Mouse (Mus musculus): ENCODE measurements around the gene Spop. TPM values are rescaled to one million over a fixed set of nuclear protein-coding genes. Genes with fewer than 3 reads are reported as not detected.
"Not testable (repeated sequence)": the region's sequence is repeated elsewhere in the genome, so short reads cannot be mapped to it uniquely, and the experiment has no call there.

Gene Spop
- polyA plus RNA-seq, 1 experiment from 2014 or later: 204 TPM

GRCm38 (mm10) chr11:95490104-95490503, 76.2 kb downstream of the Spop start:
- H3K27me3 ChIP-seq: no peaks in the 10 kb centered on the region
- no peaks in the 10 kb centered on the region for H3K4me1 ChIP-seq
- no peak overlapping the region for H3K27ac ChIP-seq
- H3K4me2 ChIP-seq (replicated peaks): no peak overlapping the region
- WGBS: 88% methylated on average over 14 of the region's 14 CpGs
- H3K36me3 ChIP-seq: peaks cover 73% of the 10 kb centered on the region
- no peaks in the 10 kb centered on the region for H3K9me3 ChIP-seq (replicated peaks)
- H3K9ac ChIP-seq: no peak overlapping the region
- H3K4me3 ChIP-seq: no peak overlapping the region
- ATAC-seq (ENCODE audit: low FRiP score): no peak

GRCm38 (mm10) chr11:95492256-95492655, 78.4 kb downstream of the Spop start:
- ATAC-seq (ENCODE audit: low FRiP score): no peak
- H3K27ac ChIP-seq: no peak overlapping the region
- H3K27me3 ChIP-seq: no peaks in the 10 kb centered on the region
- H3K4me3 ChIP-seq: no peak overlapping the region
- peaks cover 54% of the 10 kb centered on the region for H3K36me3 ChIP-seq
- WGBS: 77% methylated on average over 4 of the region's 4 CpGs
- H3K9me3 ChIP-seq (replicated peaks): no peaks in the 10 kb centered on the region
- no peaks in the 10 kb centered on the region for H3K4me1 ChIP-seq
- H3K9ac ChIP-seq: no peak overlapping the region
- no peak overlapping the region for H3K4me2 ChIP-seq (replicated peaks)

- Histone ChIP-seq H3K9ac (no peak overlapping the region), H3K36me3 (peaks cover 52% of the 10 kb centered on the region), H3K4me2 (replicated peaks) (no peak overlapping the region), H3K27ac (no peak overlapping the region), H3K4me1 (no peaks in the 10 kb centered on the region), H3K4me3 (no peak overlapping the region), H3K27me3 (no peaks in the 10 kb centered on the region), H3K9me3 (replicated peaks) (no peaks in the 10 kb centered on the region)
- 93% methylated on average over 4 of the region's 4 CpGs for WGBS
- no peak for ATAC-seq (ENCODE audit: low FRiP score)
Measured at GRCm38 (mm10) chr11:95493010-95493409, 79.1 kb downstream of the Spop start.

- Histone ChIP-seq H3K4me3 (no peak overlapping the region), H3K9ac (no peak overlapping the region), H3K27me3 (no peaks in the 10 kb centered on the region), H3K36me3 (peaks cover 54% of the 10 kb centered on the region), H3K4me1 (no peaks in the 10 kb centered on the region), H3K4me2 (replicated peaks) (no peak overlapping the region), H3K9me3 (replicated peaks) (no peaks in the 10 kb centered on the region), H3K27ac (no peak overlapping the region)
- no peak for ATAC-seq (ENCODE audit: low FRiP score)
- WGBS: 83% methylated on average over 9 of the region's 9 CpGs
Measured at GRCm38 (mm10) chr11:95493950-95494349, 80.1 kb downstream of the Spop start.

GRCm38 (mm10) chr11:95494374-95494773, 80.5 kb downstream of the Spop start:
- 82% methylated on average over 3 of the region's 3 CpGs for WGBS
- H3K36me3 ChIP-seq: peaks cover 51% of the 10 kb centered on the region
- H3K4me2 ChIP-seq (replicated peaks): no peak overlapping the region
- H3K9ac ChIP-seq: no peak overlapping the region
- no peaks in the 10 kb centered on the region for H3K9me3 ChIP-seq (replicated peaks)
- no peak for ATAC-seq (ENCODE audit: low FRiP score)
- H3K4me1 ChIP-seq: no peaks in the 10 kb centered on the region
- no peaks in the 10 kb centered on the region for H3K27me3 ChIP-seq
- H3K4me3 ChIP-seq: no peak overlapping the region
- H3K27ac ChIP-seq: no peak overlapping the region

- ATAC-seq (ENCODE audit: low FRiP score): no peak
- 90% methylated on average over 9 of the region's 9 CpGs for WGBS
- no peak overlapping the region for H3K9ac ChIP-seq
- peaks cover 6% of the 10 kb centered on the region; the same call in 1 of the 2 replicates for H3K4me1 ChIP-seq
- H3K9me3 ChIP-seq (replicated peaks): no peaks in the 10 kb centered on the region
- H3K27ac ChIP-seq: no peak overlapping the region
- no peak overlapping the region for H3K4me2 ChIP-seq (replicated peaks)
- H3K4me3 ChIP-seq: no peak overlapping the region
- no peaks in the 10 kb centered on the region for H3K27me3 ChIP-seq
- H3K36me3 ChIP-seq: peaks cover 39% of the 10 kb centered on the region
Measured at GRCm38 (mm10) chr11:95495883-95496282, 82.0 kb downstream of the Spop start.

GRCm38 (mm10) chr11:95497921-95498320, 84.0 kb downstream of the Spop start:
- H3K9me3 ChIP-seq (replicated peaks): no peaks in the 10 kb centered on the region
- ATAC-seq (ENCODE audit: low FRiP score): no peak
- H3K4me3 ChIP-seq: no peak overlapping the region
- WGBS: 91% methylated on average over 5 of the region's 5 CpGs
- no peak overlapping the region for H3K27ac ChIP-seq
- peaks cover 7% of the 10 kb centered on the region; the same call in 1 of the 2 replicates for H3K4me1 ChIP-seq
- H3K27me3 ChIP-seq: no peaks in the 10 kb centered on the region
- no peak overlapping the region for H3K9ac ChIP-seq
- H3K4me2 ChIP-seq (replicated peaks): no peak overlapping the region
- peaks cover 25% of the 10 kb centered on the region for H3K36me3 ChIP-seq

- H3K27ac ChIP-seq: no peak overlapping the region
- no peaks in the 10 kb centered on the region for H3K9me3 ChIP-seq (replicated peaks)
- H3K9ac ChIP-seq: no peak overlapping the region
- ATAC-seq (ENCODE audit: low FRiP score): no peak
- H3K4me1 ChIP-seq: peaks cover 16% of the 10 kb centered on the region
- H3K36me3 ChIP-seq: peaks cover 8% of the 10 kb centered on the region
- H3K4me3 ChIP-seq: no peak overlapping the region
- H3K27me3 ChIP-seq: no peaks in the 10 kb centered on the region
- WGBS: 59% methylated on average over 4 of the region's 4 CpGs
- H3K4me2 ChIP-seq (replicated peaks): no peak overlapping the region
Measured at GRCm38 (mm10) chr11:95500412-95500811, 86.5 kb downstream of the Spop start.

GRCm38 (mm10) chr11:95500836-95501235, 87.0 kb downstream of the Spop start:
- 31% methylated on average over 3 of the region's 3 CpGs for WGBS
- H3K27me3 ChIP-seq: no peaks in the 10 kb centered on the region
- H3K4me1 ChIP-seq: peaks cover 16% of the 10 kb centered on the region
- no peak for ATAC-seq (ENCODE audit: low FRiP score)
- H3K4me2 ChIP-seq (replicated peaks): no peak overlapping the region
- H3K9ac ChIP-seq: no peak overlapping the region
- H3K4me3 ChIP-seq: no peak overlapping the region
- H3K36me3 ChIP-seq: peaks cover 8% of the 10 kb centered on the region
- no peaks in the 10 kb centered on the region for H3K9me3 ChIP-seq (replicated peaks)
- no peak overlapping the region for H3K27ac ChIP-seq

GRCm38 (mm10) chr11:95501826-95502225, 87.9 kb downstream of the Spop start:
- 89% methylated on average over 8 of the region's 8 CpGs for WGBS

GRCm38 (mm10) chr11:95503581-95504180, 89.8 kb downstream of the Spop start:
- Histone ChIP-seq H3K9ac (no peak overlapping the region), H3K4me3 (no peak overlapping the region), H3K4me2 (replicated peaks) (no peak overlapping the region), H3K36me3 (no peaks in the 10 kb centered on the region), H3K4me1 (peaks cover 24% of the 10 kb centered on the region), H3K27me3 (no peaks in the 10 kb centered on the region), H3K9me3 (replicated peaks) (no peaks in the 10 kb centered on the region), H3K27ac (no peak overlapping the region)
- ATAC-seq (ENCODE audit: low FRiP score): no peak
- 65% methylated on average over 10 of the region's 10 CpGs for WGBS

More at GRCm38 (mm10) chr11:95501826-95502225, 87.9 kb downstream of the Spop start:
- H3K4me3 ChIP-seq; H3K9me3 ChIP-seq (replicated peaks); H3K4me2 ChIP-seq (replicated peaks); ATAC-seq (ENCODE audit: low FRiP score); H3K27ac ChIP-seq; H3K9ac ChIP-seq; H3K27me3 ChIP-seq; H3K36me3 ChIP-seq: not testable (repeated sequence)
- H3K4me1 ChIP-seq: peaks cover 16% of the 10 kb centered on the region

- no peak for ATAC-seq (ENCODE audit: low FRiP score)
- Histone ChIP-seq H3K36me3 (no peaks in the 10 kb centered on the region), H3K4me3 (no peak overlapping the region), H3K4me1 (peaks cover 24% of the 10 kb centered on the region), H3K27me3 (no peaks in the 10 kb centered on the region), H3K4me2 (replicated peaks) (no peak overlapping the region), H3K9ac (no peak overlapping the region), H3K27ac (no peak overlapping the region), H3K9me3 (replicated peaks) (no peaks in the 10 kb centered on the region)
- WGBS: 55% methylated on average over 6 of the region's 6 CpGs
Measured at GRCm38 (mm10) chr11:95504271-95504731, 90.4 kb downstream of the Spop start.

- Histone ChIP-seq H3K36me3 (no peaks in the 10 kb centered on the region), H3K4me1 (peaks cover 17% of the 10 kb centered on the region), H3K9ac (no peak overlapping the region), H3K9me3 (replicated peaks) (no peaks in the 10 kb centered on the region), H3K27ac (no peak overlapping the region), H3K4me3 (no peak overlapping the region), H3K27me3 (peaks cover 14% of the 10 kb centered on the region), H3K4me2 (replicated peaks) (no peak overlapping the region)
- WGBS: 49% methylated on average over 12 of the region's 12 CpGs
- no peak for ATAC-seq (ENCODE audit: low FRiP score)
Measured at GRCm38 (mm10) chr11:95507041-95507716, 93.3 kb downstream of the Spop start.

Data from hindbrain, embryonic 12.5 days (tissue).